Mouse (Mus musculus) B cell, adult 2 months (primary cell): ENCODE data around the gene Slc4a5.

ENCODE experiments used
- DNase-seq, 2 experiments: peaks; one replicate each; pipeline ENCODE4 v3.0.0; 2022

Gene Slc4a5

DNA sequence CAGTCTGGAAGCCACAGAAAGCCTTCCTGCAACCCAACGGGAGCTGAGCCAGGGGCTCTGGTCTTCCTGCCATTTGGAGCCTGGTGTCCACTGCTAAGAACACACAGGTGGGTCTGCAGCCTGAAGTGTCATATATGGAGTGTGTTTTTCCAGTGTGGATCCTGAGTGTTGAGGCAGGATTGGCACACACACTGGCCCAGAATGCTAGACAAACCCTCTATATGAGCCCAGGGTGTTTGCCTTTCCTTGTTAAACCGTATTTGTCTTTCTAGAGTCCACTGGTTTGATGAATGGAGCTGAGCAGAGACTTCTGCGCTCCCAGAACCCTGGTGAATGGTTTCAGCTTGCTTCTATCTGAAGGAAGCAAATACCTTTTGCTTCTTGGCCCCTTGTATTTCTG, at the start of gene Slc4a5:
Gene Slc4a5 (plus strand): TSS at position 15 of the 400 bp plus-strand sequence.
- DNase-seq, result no peak

DNA sequence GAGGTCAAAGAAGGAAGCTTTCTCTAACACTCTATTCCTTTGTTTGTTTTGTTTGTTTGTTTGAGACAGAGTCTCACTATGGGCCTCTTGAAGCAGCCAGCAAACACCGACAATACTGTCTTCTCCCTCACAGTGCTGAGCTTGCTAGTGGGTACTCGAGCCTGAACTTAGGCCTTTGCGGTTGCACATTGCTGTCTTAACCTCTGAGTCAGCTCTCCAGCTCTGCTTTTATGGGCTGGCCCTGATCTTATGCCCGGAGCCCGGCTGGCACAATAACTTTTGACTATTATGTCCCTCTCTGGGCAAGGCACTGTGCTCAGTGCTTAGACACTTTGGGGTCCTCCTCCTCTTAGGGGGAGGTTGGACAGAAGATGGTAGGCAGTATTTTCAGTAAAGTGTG, 49.8 kb upstream of the Slc4a5 start:
- DNase-seq, result no peak

DNA sequence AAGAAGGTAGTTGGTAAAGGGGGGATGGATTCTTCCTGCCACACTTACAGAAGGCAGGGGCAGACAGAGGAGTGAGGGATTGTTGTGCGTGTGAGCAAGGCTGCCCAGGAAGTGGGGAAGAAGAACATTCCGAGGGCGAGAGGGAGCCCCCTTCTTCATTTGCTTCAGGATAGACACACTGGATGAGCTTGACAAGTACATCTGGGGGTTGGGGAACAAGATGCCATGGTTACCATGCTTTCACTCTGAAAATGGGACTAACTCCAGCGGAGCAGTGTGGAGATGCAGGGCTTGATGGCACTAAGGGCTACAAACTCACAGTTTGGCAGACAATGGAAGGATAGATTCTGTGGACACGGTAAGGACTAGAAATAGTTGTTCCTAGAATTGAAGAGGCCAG, 48.6 kb upstream of the Slc4a5 start:
- no peak for DNase-seq

DNA sequence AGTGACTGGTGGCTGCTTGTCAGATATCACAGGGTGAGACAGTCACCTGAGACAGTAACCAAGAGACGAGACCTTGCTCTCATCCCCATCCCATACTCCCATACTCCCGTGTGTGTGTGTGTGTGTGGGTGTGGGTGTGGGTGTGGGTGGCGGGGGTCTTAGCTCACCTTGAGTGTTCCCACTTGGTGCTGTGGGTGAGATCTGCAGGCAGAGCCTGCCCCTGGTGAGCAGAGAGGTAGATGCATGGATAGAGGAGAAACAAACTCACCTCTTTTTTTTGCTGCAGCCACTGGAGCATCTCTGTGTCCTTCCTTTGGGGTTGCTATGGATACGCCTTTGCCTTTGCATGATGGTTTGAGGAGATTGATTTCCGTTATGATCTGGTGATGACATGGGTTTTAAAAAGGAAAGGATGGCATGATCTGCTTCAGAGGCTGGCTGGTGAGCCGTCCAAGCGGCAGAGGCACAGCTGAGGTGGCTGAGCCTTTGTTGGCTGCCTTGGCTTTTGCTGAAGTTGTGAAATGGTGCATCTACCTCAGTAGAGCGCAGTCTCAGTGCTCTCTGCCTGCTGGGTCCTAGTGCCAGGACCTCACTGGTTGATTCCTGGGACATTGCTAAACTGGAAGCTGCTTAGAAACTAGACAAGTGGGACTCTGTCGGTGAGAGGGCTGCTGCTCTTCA, 47.2 kb upstream of the Slc4a5 start:
- DNase-seq, result no peak

DNA sequence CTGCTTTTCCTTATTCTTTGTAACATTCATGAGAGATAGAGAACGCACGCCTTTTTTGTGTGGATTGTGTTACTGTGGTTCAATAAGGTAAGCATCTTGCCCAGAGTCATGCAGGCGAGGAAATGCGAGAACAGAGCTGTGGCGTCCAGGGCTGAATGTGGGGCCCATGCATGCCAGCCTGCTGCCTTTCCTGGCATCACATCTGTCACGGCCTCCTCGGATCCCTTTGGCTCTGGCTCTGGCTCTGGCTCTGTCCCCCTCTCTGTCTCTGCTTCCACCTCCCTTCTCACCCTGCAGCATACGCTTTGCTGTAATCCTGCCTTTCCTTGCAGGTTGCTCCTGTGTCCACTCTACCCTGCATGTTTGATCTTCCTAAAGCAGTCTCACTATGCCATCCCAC, 43.6 kb upstream of the Slc4a5 start:
- DNase-seq, result no peak

DNA sequence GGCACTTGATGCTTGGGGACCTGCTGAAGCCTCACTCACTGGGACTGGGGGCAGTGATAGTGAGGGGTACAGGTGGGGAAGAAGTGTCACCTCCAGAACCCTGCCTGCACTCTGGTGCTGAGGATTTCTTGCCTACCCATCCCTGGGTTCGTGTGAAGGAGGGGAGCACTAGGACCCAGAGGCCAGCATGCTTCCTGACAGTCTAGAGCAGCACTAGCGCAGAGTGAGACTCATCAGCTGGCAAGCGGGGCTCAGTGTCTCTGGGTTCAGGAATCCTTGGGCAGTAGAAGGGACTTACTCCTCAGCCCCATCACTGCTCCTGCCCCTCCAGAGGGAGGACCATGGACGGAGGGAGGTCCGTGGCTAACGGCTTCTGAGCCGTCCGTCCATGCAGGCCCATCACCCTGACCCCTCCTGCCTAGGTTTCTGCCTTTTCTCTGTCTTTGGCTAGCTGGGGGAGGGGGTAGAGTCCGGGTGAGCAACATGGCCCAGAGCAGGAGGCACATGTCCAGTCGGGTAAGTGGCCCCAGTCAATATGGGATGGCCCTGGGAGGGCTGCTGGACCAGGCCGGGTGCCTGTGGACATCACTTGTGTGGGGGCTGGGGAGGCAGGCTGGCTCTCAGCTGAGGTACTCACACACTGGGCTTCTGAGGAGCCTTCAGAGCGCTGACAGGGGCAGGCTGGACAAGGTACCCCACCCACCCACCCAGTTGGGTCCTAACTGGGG, 40.1 kb upstream of the Slc4a5 start:
- no peak for DNase-seq

DNA sequence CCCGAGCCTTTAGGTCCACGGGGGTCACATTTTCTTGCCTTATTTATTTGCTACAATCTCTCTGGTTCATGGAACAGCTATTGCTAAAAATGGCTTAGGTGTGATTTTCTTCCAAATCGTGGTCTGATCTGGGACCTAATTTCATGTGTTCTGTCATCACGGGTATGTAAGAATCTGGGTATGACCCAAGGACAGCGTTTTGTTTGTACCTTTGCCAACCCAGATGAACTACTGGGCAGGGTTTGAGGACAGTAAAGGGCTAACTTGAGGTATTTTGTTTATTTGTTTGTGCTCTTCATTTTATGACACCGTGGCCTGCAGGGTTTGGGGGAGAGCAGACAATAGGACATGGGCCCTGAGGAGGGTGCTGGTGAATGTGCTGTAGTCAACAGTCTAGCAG, 39.0 kb upstream of the Slc4a5 start:
- DNase-seq, result no peak

DNA sequence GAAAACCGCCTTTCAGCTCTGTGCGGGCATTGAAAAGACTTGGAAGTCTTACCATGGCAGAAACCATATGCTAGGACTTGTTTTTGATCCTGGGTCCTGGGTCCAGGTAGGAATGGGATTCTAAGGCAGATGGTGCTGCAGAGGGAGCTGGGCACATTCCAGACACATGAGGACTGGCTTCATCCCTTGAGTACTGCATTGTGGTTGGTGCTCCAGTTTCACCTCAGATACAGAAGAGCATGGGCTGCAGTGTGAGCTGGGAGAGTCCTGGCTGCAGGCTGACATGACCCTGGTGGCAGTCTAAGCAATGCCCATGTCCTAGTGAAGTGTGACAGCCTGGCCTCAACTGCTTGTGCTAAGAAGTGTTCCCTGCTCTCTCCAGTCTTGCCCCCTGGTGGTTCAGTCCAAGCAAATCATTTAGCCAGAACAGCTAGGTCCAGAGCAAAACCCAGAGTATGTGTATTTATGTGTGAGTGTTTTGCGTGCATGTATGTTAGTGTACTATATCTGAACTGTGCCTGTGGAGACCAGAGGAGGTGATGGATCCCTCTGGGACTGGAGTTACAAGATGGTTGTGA, 34.7 kb upstream of the Slc4a5 start:
- DNase-seq, result no peak

DNA sequence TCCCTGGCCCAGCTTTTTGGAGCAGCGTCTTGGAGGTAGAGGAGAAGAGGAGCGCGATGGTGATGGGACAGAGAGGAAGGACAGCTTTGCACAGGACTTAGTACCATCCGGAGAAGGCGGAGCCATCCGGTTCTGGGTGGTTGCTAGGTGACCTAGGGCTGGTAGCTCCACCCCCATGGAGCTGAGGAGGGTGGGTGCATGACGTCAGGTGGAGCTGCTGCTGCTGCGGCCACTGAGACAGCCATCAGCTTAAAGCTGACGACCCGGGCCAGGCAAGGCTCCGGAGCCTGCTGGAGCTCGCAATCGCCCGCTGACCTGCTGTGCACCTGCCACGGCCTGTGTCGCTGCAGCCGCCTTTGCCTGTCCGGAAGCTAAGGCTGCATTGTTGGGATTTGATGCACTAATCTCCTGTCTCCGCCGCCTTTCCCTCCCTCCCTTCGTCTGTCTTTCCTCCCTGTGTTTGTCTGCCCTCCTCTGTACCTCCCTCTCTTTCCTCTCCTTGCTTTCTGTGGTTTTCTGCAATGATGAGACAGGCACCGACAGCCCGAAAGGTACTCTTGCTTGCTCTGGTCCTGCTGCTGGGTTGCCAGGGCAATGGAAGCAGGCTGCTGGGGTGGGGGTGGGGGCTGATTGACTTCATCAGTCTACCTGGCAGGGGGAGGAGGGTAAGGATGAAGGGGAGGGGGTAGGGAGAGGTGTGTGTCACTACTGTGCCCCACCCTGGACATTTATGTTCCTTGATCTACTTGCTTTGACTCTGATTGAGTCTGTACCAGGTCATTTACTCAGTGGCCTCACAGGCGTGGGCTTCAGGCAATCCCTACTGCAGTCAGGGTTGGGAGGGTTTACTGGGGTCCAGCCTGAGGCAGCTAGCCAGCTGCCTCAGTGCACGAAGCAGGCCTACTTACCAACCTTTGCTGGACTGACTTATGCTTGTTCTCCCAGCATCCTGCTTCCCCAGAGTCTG, 33.5 kb upstream of the Slc4a5 start:
- peak; percentile 41 to 48 for DNase-seq

DNA sequence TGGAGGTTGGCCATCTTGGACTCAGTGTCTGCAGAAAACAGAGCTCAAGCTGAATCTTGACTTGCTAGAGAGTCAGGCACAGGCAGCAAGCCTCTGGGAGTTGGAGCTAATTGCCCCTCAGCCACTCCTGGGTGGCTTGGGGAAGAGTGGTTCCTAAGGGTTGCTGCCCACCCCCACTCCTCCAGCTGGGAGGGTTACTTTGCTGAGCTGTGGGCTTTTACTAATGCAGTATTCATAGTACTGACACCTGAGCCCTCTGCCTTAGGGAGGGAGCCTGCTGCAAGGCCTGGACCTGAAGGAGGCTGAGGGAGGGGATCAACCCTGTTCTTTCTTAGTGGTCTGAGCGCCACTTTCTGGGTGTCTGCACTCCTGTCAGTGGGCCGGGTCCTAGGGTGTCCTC, 32.7 kb upstream of the Slc4a5 start:
- no peak for DNase-seq

DNA sequence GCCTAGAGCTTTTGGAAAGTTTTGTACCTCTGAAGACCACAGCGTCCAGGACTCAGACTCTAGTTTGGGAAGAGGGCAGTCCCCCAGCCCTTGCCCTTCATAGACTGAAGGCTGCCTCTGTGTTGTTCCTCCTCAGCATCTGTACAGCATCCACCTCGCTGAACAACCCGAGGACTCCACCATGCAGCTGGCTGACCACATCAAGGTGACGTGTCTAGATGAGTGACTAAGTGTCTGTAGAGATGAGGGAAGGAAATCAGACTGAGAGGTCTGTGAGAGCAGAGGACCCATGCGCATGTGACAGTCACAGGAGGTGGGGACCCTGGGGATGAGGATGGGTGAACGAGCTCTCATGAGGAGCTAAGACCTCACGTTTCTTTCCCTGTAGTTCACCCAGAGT, 26.1 kb upstream of the Slc4a5 start:
- no peak for DNase-seq

DNA sequence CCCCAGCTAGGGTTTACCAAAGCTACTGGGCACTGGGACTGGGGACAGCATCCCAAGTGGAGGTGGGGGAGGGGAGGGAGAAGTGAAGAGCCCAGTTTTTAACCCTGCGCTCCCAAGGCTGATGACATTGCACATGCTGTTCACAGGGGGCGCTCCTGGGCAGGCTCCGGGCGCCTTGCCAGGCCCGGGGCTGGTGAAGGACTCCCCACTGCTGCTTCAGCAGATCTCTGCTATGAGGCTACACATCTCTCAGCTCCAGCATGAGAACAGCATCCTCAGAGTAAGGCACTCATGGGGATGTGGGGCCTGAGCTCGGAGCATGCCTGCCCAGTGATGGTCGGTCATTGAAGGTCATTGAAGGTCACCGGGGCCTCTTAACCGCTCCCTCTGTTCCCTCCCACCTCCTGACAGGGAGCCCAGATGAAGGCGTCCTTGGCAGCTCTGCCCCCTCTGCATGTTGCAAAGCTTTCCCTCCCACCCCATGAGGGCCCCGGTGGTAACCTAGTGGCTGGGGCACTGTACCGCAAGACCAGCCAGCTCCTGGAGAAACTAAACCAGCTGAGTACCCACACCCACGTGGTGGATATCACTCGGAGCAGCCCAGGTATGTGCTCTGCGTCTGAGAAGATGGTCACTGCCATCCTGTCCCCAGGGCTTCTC, 22.2 kb upstream of the Slc4a5 start:
- DNase-seq, result no peak

DNA sequence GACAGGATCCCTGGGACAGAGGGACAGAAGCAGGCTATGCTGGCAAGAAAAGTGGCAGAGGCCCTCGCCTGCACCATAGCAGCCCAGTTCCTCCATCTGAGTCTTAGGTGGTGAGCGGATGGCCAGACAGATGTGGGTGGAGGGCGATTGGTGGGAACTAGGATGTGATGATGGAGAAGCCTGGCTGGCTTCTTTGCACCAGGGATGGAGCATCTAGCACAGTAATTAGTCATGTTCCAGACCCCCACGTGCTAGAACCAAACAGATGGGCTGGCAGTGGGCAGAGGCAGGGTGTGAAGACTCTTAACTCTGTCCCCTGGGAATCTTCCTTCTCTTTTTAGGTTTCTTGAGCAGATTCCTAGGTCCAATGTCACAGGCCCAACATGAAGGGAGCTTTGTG, 16.3 kb upstream of the Slc4a5 start:
- DNase-seq, result no peak

DNA sequence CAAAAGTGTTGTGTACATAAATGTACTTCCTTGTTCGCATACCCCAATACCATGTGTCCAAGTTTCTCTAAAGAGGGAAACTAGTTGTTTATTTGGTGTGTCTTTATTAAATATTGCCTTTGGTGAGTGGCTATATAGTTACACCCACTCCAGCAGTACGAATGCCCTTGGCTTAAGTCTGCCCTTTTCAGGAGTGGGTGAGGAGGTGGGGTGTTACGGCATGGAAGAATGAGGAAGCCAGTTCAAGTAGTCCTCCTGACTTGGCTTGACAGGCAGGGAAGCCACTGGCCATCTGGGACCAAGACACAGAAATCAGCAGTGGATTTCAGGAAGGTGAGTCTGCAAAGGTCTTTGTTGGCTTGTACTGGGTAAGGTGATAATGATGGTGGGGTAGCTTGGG, 13.8 kb upstream of the Slc4a5 start:
- DNase-seq, result no peak

DNA sequence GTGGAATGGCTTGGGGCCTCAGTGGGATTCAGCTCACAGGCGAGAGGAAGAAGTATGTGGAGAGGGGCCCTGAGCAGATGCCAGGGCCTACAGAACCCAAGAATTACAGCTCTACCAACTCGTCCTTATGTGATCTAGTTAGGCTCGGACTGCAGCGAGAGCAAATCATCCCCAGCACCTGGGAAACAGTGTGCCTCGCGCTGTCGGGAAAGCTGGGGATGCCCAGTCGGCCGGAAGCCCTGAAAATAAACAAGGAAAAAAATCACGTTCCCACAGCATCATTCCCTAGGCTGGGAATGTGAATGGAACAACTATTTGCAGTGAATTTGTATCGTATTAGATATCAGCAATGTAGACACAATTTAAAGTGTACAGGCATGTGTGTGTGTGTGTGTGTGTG, 13.3 kb upstream of the Slc4a5 start:
- no peak for DNase-seq

DNA sequence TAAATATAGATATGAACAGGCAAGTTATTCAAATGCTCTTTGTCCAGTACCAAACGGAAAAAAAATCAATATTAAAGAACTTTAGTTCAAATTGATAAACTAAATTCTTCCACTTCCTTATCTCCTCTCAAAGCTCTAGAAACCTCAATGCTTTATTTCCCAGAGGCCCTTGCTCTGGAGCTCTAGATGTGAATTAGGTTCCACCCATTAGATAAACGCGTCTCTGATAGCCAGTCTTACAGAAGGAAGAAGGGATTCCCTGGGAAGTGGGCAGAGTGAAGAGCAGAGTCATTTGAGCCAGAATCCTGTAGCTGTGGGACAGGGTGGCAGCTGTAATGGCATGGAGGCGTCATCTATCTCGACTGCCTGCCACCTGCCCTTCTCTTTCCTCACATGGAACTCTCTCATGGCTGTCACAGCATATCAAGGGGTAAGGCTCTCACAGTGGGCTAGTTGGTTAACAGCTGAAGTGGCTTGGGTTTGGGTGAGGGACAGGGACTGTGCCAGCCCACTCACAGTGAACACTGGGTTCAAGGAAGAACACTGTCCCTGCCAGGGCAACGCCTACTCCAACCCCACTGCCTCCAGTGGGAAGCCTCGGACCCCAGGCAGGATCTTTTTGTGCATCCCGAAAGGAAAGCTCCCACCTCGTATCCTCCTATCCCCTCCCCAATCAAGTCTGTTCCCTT, 12.1 kb upstream of the Slc4a5 start:
- DNase-seq, result no peak

DNA sequence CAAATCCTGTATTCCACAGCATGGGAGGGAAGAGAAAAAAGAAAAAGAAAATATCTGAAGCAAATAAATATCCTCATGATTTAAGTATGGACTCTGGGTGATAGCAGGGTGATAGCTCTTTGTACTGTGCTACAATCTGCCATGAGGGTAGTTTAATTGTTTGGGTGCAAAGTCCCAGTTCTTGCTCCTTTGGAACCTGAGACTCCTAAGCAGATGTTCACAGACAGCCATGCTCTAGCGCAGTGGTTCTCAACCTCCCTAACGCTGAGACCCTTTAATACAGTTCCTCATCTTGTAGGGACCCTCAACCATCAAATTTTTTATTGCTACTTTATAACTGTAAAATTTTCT, 11.6 kb upstream of the Slc4a5 start:
- no peak for DNase-seq

DNA sequence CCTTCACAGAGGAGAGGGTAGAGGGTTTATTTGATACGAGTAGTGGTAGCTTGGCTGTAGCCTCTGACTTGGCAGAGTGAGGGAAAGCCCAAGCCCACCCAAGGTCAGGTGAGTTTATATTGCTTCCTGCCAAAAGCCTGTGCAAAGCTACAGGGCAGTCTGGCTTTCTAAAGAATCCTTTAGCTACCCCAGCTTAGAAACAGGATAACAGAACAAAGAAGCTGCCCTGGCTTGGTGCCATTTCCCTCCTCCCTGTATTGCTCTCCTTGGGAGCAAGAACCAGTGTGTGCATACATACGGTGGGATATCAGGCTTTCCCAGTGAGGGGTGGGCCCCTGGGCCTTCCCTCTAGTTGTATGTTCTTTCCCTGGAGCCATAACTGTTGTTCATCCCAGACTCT, 9.1 kb upstream of the Slc4a5 start:
- no peak for DNase-seq

DNA sequence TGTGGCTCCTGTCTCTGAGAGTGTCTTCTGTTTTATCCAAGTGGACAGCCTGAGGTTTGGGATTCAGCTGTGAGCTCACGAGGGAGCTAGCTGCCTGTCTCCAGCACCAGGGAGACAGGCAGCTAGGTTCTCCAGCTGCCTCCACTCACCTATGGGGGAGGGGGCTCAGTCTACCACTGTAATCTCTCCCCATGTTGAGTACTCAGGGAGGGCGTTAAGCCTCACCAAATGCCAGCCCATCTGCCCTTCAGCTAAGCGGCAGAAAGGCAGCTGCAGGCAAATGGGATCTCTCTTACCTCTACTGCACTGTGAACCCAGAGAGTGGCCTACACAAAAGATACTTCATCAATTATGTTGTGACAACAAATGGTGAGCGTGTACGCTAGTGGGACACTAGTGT, 8.1 kb upstream of the Slc4a5 start:
- DNase-seq, result no peak

DNA sequence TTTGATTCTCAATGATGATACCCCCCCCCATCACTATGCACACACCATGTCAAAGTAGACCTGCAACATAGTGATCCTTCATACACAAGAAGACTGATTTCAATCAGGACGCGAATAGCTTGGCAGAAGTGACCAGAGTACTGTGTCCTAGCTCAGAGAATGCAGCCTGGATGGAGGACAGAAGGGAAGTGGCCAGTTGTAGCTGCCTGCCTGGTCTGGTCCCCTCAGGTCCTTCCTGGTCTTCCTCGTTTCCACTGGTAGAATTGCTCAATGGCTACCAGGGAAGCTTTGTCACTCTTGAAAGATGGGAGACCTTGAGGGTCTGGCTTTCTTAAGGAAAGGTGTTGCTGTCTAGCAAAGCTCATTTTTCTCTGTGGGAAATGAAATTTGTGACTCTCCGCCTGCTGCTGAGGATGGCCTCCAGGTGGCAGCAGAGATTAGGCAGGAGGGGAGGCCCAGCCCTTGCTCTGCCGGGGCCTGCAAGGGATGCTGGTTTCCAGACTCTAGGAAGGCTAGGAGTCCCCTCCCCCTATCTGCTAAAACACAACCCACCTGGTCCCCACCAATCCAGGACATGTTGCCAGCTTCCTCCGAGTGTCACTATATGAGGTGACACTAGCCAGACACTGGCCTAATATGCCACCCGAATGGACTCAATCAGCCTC, 4.5 kb upstream of the Slc4a5 start:
- DNase-seq, result peak; percentile 59 to 61

DNA sequence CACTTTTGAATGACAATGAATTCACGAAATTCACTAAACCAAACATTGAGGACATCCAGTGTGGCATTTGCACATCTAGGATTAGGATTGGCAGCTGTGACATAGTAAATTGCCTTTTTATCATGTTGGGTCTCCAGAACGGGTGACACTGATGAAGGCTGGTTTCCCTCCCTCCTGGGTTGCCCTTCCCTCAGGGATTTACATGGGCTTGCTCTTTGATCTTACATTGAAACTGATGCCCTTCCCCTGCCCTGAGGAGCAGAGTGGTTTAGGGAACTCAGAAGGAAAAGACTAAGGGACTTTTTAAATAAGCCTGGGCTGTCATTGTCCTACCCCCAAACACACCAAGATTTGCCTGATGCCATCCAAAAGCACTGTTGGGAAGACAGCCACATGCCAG, 11.9 kb downstream of the Slc4a5 start:
- DNase-seq, result no peak

DNA sequence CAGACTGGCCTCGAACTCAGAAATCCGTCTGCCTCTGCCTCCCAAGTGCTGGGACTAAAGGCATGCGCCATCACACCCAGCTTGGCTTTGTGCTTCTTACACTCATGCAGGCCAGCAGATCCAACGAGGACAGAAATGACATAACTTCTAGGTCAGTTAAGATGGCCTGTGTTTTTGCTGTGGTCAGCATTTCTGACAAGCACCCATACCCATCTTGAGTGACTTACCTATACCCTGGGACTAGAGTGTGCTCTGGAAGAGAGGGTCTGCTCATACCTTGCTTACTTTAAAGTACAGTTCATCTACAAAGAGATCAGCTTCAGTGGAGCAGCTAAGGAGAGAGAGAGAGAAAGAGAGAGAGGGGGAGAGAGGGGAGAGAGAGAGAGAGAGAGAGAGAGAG, 13.7 kb downstream of the Slc4a5 start:
- no peak for DNase-seq
